Mouse (Mus musculus) midbrain, postnatal 0 days (tissue): ENCODE data around the gene Mon2. TPM values are rescaled to one million over a fixed set of nuclear protein-coding genes. Genes with fewer than 3 reads are reported as not detected.

Experiments
- ATAC-seq: fragments of 200-750 bp; cut with Nextera tagmentation; 2 replicates; pipeline ENCODE4 v1.8.0; 2017; ENCODE audit warnings: moderate number of reproducible peaks, mild to moderate bottlenecking, moderate TSS enrichment, moderate library complexity; ENCODE audit not compliant: low FRiP score
- DNase-seq: peaks from one replicate; pipeline ENCODE4 v3.0.0-alpha.2; 2015; ENCODE audit warnings: low spot score
- H3K27ac ChIP-seq: fragments of 300-500 bp; sonication (generic); 2 replicates; pipeline ENCODE4 v1.5.1; 2014; ENCODE audit warnings: low read depth, mild to moderate bottlenecking, low read length, mixed read lengths
- H3K27me3 ChIP-seq: fragments of 300-500 bp; sonication (generic); 2 replicates; pipeline ENCODE4 v1.6.1; 2014; ENCODE audit warnings: low read length, control low read depth, mixed read lengths; ENCODE audit not compliant: insufficient read depth
- H3K36me3 ChIP-seq: fragments of 300-500 bp; sonication (generic); 2 replicates; pipeline ENCODE4 v1.6.1; 2014; ENCODE audit warnings: low read length, control low read depth, mixed read lengths; ENCODE audit not compliant: insufficient read depth
- H3K4me1 ChIP-seq: fragments of 300-500 bp; sonication (generic); 2 replicates; pipeline ENCODE4 v1.6.1; 2014; ENCODE audit warnings: mild to moderate bottlenecking, control low read depth, antibody characterized with exemption, low read length, mixed read lengths; ENCODE audit not compliant: insufficient read depth
- H3K4me2 ChIP-seq: fragments of 300-500 bp; sonication (generic); 2 replicates; pipeline ENCODE4 v1.6.1; 2014; ENCODE audit warnings: low read depth, mild to moderate bottlenecking, low read length, mixed read lengths; ENCODE audit not compliant: poor library complexity, severe bottlenecking
- H3K4me3 ChIP-seq: fragments of 300-500 bp; sonication (generic); 2 replicates; pipeline ENCODE4 v1.5.1; 2014; ENCODE audit warnings: low read depth, mild to moderate bottlenecking, low read length, moderate library complexity
- H3K9ac ChIP-seq: fragments of 300-500 bp; sonication (generic); replicated peaks from 2 replicates; pipeline ENCODE4 v1.6.1; 2014; ENCODE audit warnings: mild to moderate bottlenecking, low read length, moderate library complexity, mixed read lengths; ENCODE audit not compliant: poor library complexity, severe bottlenecking
- H3K9me3 ChIP-seq: fragments of 300-500 bp; sonication (generic); 2 replicates; pipeline ENCODE4 v1.6.1; 2016; ENCODE audit warnings: low read length, control low read depth
- CTCF ChIP-seq: IDR thresholded peaks from 2 replicates; pipeline ENCODE4 v1.5.1; 2016; ENCODE audit warnings: antibody characterized with exemption, mild to moderate bottlenecking
- WGBS: fragments of 180-500 bp; shearing (Covaris S2); extraction: QIAGEN DNeasy Blood & Tissue Kit; methylation state at CpG from one replicate; pipeline ENCODE4 v1.1.7; 2014; 5-methylcytosine and 5-hydroxymethylcytosine counted together
- polyA plus RNA-seq: library from polyadenylated mRNA; unstranded; fragments of >200 nt; fragmentation: Nextera tagmentation; extraction: Ambion mirVana; gene quantifications from 2 replicates; pipeline ENCODE4 v1.2.1, GENCODE M21; 2015
- total RNA-seq: library from RNA; depleted of rRNA; stranded (reverse); fragments of >200 nt; gene quantifications from 2 replicates; pipeline ENCODE4 v1.2.3, GENCODE M21; 2014

Mon2 gene
- total and polyA plus RNA-seq, 2 experiments from 2014 or later: 16.8 to 46.0 TPM

DNA sequence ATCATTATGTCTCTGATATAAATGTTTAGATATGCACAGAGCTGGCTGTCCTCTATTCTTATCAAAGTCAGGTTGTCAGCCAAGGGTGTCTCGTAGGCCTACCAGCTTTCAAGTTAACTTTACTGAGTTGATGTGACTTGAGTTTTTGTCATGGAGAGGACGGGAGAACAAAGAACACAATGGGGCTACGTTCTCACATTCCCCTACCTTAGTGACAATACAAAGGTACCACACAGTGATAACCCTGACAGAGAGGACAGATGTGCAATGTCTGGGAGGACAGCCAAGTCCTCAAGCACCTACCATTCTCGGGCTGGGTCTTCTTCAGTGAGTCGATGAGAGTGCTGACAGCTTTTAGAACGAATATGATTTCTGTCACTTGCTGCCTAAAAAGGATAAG is 76.9 kb downstream of the Mon2 start:
- Histone ChIP-seq H3K4me2 (no peak overlapping the region), H3K4me3 (no peak overlapping the region), H3K36me3 (peaks cover 55% of the 10 kb centered on the region), H3K9ac (no peak overlapping the region), H3K27me3 (no peaks in the 10 kb centered on the region), H3K4me1 (no peaks in the 10 kb centered on the region), H3K9me3 (no peaks in the 10 kb centered on the region), H3K27ac (no peak overlapping the region)
- TF ChIP-seq CTCF: no peak
- 71% methylated on average over 6 of the region's 6 CpGs for WGBS
- DNase-seq (no peak), ATAC-seq (no peak)

- Histone ChIP-seq H3K4me2 (no peak overlapping the region), H3K9ac (no peak overlapping the region), H3K27me3 (no peaks in the 10 kb centered on the region), H3K4me1 (no peaks in the 10 kb centered on the region), H3K4me3 (no peak overlapping the region), H3K9me3 (no peaks in the 10 kb centered on the region), H3K27ac (no peak overlapping the region), H3K36me3 (peaks cover 54% of the 10 kb centered on the region; the same call in 1 of the 2 replicates)
- TF ChIP-seq CTCF: no peak
- DNase-seq (no peak), ATAC-seq (no peak)
- 92% methylated on average over 2 of the region's 2 CpGs for WGBS
These were observed 78.5 kb downstream of the Mon2 start for GRCm38 (mm10) chr10:122997852-122998251.

DNA sequence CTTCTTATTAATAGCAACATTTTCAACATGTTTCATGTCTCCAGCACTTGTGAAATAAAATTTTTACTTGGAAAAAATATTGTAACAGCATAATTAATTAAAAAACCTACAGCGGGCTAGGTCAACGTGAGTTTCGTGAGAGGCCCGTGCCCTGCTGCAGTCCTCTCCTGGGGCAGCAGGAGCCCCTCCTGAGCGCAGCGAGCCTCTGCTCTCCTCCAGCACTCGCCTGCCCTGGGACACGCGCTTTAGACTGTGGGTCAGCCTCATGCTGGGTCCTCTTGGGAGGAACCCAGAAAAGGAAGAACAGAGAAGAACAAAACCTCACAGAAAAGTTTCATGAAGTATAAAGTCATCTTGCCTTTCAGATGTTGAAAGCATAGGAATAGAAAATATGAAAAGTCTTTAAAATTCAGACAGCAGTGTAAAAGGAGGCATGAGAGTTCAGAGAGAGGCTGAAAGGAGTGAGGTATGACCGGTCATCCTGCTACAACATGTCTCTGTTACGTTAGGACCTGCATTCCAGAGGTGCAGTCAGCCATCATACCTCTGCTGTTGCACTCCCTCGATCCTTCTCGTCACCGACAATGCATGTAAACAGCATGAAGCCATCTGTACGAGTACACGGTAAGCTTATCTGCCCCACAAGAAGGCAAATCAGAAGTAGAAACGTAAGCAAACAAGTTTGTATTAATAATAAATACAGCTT is 81.8 kb downstream of the Mon2 start:
- H3K9me3 ChIP-seq: no peaks in the 10 kb centered on the region
- WGBS: 51% methylated on average over 17 of the region's 17 CpGs
- no peak overlapping the region for H3K9ac ChIP-seq
- H3K4me3 ChIP-seq: no peak overlapping the region
- DNase-seq (no peak), ATAC-seq (no peak)
- no peak overlapping the region for H3K27ac ChIP-seq
- H3K4me2 ChIP-seq: no peak overlapping the region
- no peak for TF ChIP-seq CTCF
- peaks cover 49% of the 10 kb centered on the region; the same call in 1 of the 2 replicates for H3K36me3 ChIP-seq
- no peaks in the 10 kb centered on the region for H3K27me3 ChIP-seq
- no peaks in the 10 kb centered on the region for H3K4me1 ChIP-seq

DNA sequence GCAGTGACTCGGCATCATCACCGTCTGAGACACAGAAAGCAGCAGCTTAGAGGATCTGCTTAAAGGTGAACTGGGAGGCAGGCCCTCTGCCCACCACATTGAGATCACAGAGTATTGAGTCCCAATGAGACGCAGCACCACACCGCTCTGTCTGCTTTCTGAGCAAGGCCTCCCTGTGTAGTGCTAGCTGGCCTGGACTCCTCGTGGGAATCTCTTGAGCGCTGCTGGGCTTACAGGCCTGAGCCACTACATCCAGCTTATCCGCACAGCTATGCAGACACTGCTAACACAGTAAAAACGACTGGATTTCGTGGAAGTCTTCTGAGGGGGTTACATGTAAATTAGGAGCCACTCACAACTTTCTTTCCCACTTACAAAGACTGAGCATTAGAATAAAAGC is 84.7 kb downstream of the Mon2 start:
- DNase-seq: no peak
- Histone ChIP-seq H3K27me3 (no peaks in the 10 kb centered on the region), H3K4me2 (no peak overlapping the region), H3K9ac (no peak overlapping the region), H3K9me3 (no peaks in the 10 kb centered on the region), H3K27ac (0 out of 2 replicates have a peak overlapping the region, but pooled peaks have one; percentile 12), H3K36me3 (peaks cover 26% of the 10 kb centered on the region; the same call in 1 of the 2 replicates), H3K4me3 (no peak overlapping the region), H3K4me1 (no peaks in the 10 kb centered on the region)
- ATAC-seq: no peak
- TF ChIP-seq CTCF: no peak
- WGBS: 84% methylated on average over 9 of the region's 9 CpGs

GRCm38 (mm10) chr10:122991053-122991452 is 85.3 kb downstream of the Mon2 start:
- WGBS: 74% methylated on average over 9 of the region's 9 CpGs
- Histone ChIP-seq H3K27ac (no peak overlapping the region), H3K36me3 (peaks cover 20% of the 10 kb centered on the region; the same call in 1 of the 2 replicates)

GRCm38 (mm10) chr10:122990606-122991005 is 85.7 kb downstream of the Mon2 start:
- Histone ChIP-seq H3K9ac (no peak overlapping the region), H3K4me1 (no peaks in the 10 kb centered on the region), H3K4me3 (no peak overlapping the region), H3K4me2 (no peak overlapping the region), H3K36me3 (peaks cover 17% of the 10 kb centered on the region; the same call in 1 of the 2 replicates), H3K27ac (no peak overlapping the region), H3K27me3 (no peaks in the 10 kb centered on the region), H3K9me3 (no peaks in the 10 kb centered on the region)
- DNase-seq: no peak
- peak; percentile 41 for TF ChIP-seq CTCF
- 92% methylated on average over 6 of the region's 6 CpGs for WGBS
- no peak for ATAC-seq

More at GRCm38 (mm10) chr10:122991053-122991452, 85.3 kb downstream of the Mon2 start:
- Histone ChIP-seq H3K4me3 (no peak overlapping the region), H3K27me3 (no peaks in the 10 kb centered on the region), H3K9me3 (no peaks in the 10 kb centered on the region), H3K9ac (no peak overlapping the region), H3K4me2 (no peak overlapping the region), H3K4me1 (no peaks in the 10 kb centered on the region)
- ATAC-seq (no peak), DNase-seq (no peak)
- no peak for TF ChIP-seq CTCF
